Mouse (Mus musculus) E14TG2a.4 (cell line): Measurements from ENCODE around the gene Htra2.

ENCODE experiments used
- CTCF ChIP-seq: conservative IDR thresholded peaks from 2 replicates; pipeline ENCODE4 v1.5.1; 2014; ENCODE audit warnings: low read length
- NANOG ChIP-seq: IDR thresholded peaks from 2 replicates; pipeline ENCODE4 v1.6.1; 2014; ENCODE audit warnings: borderline replicate concordance, low read length, mixed read lengths
- POU5F1 ChIP-seq: IDR thresholded peaks from 2 replicates; pipeline ENCODE4 v1.6.1; 2014; ENCODE audit warnings: low read length, borderline replicate concordance

GRCm38 (mm10) chr6:83049367-83049766 lies 5.7 kb downstream of the Htra2 start:
- TF ChIP-seq CTCF (no peak), NANOG (no peak), POU5F1 (no peak)
